Mouse (Mus musculus): ENCODE measurements around the gene Btg4.
"Not testable (repeated sequence)": the region's sequence is repeated elsewhere in the genome, so short reads cannot be mapped to it uniquely, and the experiment has no call there.

Gene Btg4

DNA sequence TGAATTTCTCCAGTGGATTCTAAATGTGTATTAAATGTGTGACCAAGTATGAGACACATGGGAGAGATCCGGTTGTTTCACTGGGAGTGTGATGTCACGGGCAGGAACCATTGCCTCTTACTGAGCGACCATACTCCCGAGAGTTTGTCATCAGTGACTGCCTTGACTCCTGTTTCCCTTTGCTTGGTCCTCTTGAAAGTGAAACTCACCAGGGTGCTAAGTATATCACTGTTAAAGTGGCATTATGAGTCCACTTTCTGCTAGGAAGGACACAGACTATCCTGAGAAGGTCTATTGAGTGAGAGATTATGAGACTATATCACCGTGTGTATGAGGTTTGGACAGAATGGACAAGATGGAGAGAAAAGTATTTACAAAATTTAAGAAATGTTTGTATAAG, 20.9 kb downstream of the Btg4 start:
- in situ Hi-C loops (cut with MboI, MseI) = no loop called here

DNA sequence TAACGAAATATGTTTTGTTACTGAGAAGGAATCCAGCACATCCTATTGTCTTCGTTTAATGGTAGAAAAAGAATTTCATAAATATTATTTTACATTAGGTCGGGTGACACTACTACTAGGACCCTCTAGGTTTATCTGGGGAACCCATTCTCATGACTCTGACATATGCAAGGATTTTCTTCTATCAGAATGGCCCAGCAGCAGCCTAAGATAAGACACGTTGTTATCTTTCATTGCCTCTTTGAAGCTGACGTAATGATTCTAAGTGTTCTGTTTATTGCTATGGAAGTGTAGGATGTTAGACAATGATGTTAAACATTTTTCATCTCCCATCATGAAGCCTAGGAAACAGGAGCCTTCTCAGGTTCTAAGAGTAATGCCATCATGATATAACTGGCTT, 33.0 kb downstream of the Btg4 start:
- in situ Hi-C loops (cut with MboI, MseI) = no loop called here

DNA sequence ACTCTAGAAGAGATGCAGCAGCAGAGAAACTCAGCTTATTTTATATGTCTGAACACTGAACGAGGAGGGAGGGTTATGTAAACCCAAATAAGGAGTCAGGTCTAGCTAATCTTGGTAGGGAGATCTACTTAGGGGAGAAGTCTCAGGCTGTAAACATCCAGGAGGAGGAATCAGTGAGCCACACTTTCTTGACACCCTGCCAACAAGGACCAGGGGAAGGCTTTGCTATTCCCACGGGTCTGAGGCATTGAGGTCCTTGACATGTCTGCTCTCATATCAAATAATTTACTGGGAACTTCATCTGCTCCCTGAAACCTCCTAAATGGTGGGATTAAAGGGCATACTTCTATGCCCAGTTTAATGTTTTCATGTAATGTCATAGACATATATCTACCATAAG, 35.6 kb downstream of the Btg4 start:
- in situ Hi-C loops (cut with MboI, MseI) = no loop called here

DNA sequence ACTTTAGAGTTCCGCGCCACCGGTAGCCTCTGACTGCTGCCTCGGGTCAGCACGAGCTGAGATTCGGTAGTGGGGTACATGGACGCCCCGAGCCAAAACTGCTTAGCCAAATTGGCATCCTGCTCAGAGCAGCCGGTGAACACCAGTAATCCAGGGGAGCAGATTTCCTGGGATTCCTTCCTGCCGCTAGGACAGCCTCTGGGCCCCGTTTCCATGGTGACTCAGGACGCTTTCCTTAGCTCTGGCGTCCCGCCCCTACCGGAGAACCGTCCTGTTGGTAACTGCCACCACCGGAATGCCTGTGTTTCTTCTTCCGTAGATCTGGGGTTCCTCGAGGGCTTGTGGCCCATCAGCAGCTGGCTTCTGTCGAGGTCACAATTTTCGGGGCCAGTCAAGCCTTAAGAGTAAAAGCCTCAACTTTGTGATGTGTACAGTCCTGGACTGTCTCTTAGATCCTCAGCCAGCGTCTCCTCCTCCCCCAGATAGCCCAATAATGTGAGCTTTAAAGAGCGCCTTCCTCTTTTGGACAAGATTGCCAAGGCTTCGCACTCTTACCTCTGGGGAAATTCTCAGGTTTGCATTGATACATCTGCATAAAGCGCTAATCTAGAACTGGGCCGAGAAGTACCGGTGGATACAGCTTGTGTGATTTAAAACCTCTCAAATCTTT, 41.2 kb downstream of the Btg4 start, which contains the start of gene 4833427G06Rik:
TSS of gene 4833427G06Rik (minus strand) at position 323 of the 670 bp plus-strand sequence.
- in situ Hi-C loops (cut with MboI, MseI) = no loop called here

DNA sequence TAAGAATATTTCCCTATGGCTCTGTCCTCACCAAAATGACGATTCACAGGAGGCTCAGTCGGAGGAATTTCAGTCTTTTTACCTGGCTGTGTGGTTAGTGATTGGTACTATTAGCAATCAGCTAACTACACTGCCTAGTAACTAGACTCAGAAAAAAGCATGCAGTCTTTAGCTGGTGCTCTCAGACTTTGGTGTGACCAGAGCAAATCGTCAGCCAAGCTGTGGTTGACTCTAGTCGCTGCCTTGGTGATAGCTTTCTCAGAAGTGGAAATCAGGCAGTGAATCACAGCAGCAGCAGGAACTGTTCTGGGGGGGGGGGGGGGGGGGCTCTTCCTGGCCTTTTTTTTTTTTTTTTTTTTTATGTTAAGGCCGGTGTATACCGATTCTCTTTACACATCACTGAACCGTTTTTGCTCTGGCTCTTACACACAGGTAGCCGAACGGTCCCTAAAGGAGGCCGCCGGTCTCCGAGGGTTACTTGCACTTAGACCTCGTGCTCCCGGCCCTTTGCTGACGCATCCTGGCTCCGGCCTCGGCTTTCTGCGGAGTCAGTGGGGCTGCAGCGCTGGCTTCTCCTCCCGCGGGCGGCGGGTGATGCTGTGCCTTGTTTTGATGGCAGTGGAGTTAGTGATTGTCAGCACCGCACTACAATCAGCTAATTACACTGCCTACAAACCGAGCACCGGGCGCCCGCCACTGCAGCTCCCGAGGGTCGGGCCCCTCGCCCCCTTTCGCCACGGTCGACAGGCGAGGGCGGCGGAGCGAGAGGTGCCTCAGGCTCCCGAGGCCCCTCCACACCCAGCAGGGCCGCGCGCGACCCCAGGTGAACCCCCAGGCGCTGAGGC, 42.5 kb downstream of the Btg4 start:
- in situ Hi-C loops (cut with MboI, MseI) = no loop called here

DNA sequence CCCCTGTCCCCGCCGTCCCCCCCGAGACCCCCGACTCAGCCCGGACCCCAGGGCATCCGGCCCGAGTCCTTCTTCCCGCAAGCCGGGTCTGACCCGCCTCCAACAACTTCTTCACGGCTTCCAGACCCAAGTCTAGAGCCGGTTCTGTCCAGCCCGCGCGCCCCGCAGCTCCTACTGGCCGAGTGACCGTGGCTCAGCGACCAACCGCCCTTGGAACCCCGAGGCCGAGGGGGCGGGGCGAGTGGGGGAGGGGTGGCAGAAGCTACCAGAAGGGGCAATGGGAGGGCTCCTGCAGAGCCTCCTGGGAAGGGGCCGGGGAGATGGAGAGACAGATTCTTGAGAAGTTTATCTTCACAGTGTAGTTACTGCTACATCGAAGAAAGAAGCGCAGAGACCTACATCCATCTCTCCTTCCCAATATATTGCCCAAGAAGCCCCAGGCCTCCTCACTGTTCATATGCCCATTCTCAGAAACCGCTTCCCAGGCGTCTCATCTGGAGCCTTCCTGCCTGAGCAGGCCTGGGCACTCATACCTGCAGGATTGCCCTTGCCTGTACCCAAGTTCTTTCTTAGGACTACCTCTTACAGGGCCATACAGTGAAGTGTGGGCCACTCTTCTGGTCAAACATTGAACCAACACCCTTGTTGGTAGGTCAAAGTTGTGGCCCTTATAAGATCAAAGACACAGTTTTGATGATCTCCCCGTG, 43.3 kb downstream of the Btg4 start:
- in situ Hi-C loops (cut with MboI, MseI) = no loop called here

DNA sequence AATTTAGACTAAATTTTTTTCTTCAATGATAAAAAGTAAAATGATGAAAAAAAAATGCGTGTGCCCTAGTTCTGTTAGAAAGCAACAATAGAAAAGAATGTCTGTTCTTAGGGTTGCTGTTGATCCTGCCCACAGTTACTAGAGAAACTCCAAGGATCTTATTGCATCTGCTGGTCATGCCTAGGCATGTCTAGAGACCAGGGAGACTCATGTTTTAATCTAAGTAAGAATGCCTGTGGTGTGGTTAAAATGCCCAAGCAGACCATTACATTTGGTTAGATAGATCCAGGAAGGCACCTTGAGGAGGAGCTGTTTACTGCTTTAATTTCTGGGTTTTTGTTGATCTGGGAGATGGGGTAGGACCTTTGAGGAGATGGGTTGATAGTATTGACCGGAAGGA, 45.0 kb downstream of the Btg4 start:
- in situ Hi-C loops (cut with MboI, MseI) = no loop called here

DNA sequence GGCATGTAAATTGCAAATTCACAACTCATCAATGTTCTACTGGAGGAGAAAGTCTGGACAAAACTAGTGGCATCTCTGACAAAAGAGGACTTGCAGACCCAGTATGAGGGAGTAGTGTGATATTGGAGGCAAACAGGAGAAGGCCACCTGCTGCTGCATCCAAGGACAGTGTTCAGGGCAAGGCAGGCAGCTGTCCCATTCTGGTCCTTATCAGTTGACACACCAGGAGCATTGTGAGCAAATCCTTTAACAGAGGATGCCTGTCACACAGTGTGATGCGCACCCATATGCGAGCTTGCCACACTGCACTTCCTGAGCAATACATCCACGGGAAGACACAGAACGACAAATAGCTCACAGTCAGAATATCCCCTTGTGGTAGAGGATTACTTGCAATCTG, 54.1 kb downstream of the Btg4 start:
- in situ Hi-C loops (cut with MboI, MseI) = no loop called here

DNA sequence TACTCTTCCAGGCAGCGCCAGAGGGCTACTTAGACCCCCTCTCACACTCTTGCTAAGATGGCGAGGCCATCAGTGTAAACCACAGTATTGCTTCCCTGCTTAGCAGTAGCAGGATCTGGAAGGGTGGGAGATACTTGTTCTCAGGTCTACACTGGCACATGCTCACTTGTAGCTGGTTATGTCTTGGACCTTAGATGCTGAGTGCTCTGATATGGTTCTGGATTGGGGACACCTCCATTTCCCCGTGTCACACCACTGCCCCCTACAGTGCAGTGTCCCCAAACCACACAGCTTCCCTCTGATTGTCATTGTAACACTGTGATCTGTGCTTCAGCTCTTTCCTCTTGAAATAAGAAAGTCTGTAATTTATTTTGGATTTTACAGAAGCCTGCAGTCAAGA, 76.3 kb downstream of the Btg4 start:
- in situ Hi-C loops (cut with MboI, MseI) = no loop called here

DNA sequence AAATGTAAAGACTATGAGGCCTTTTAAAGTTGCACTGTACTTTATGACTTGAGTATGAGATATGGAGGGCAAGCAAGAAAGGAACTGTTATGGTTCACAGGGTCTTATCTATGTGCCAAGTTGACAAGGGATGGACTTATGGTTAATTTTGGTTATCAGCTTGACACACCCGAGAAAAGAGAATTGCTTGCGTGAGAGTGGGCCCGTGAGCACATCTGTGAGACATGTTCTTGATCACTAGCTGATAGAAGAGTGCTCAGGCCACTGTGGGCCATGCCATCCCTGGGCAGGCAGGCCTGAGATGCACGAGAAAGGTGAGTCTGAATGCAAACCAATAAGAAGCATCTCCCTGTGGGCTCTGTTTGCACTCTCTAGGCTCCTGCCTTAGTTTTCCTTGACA, 76.7 kb downstream of the Btg4 start:
- in situ Hi-C loops (cut with MboI, MseI) = no loop called here

DNA sequence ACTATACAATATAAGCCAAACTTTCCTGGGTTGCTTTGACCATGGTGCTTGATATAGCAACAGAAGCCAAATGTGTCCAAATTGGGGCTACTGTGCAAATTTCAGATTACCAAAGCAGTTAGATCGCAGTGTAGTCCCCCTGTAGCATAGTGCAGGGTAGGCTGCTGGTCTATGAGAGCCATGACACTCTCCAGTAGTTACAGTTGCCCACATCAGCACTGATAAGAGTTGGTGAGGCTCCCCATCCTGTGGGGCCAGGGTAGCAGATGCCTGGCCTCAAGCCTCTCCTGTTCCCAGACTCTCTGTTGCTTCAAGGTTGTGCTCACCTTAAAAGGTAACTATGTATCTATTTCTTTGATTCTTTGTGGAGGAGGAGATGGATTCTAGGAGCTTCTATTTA, 77.1 kb downstream of the Btg4 start:
- in situ Hi-C loops (cut with MboI, MseI) = no loop called here

DNA sequence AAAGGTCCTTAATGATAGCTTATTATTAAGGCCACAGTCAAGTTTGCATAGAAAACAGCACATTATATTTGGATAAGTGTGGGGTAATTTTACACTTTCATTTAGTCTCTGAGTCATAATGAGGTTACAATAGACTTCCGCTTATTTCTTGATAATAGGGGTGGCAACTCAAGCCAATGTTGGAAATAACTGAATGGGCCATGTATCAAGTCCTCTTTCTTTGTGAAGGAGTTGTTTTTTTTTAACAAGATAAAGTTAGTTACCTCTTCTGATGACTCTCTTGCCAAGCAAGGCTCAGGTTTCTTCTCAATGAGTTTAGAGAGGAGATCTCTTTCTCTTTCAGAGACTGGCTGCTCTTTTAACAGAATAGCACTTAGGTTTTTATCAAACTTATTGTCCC, 77.6 kb downstream of the Btg4 start:
- in situ Hi-C loops (cut with MboI, MseI) = no loop called here

DNA sequence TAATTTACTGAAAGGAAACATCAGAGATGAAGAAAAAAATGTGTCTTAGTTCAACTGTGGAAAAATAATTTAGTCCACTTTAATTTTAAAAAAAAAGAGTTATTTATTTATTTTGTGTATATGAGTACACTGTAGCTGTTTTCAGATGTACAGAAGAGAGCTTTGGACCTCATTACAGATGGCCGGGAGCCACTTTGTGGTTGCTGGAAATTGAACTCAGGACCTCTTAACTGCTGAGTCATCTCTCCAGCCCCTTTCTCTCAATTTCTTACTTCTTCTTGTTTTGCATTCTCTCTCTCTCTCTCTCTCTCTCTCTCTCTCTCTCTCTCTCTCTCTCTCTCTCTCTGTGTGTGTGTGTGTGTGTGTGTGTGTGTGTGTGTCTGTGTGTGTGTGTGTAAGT, 78.7 kb downstream of the Btg4 start:
- in situ Hi-C loops (cut with MboI, MseI) = not testable (repeated sequence)

DNA sequence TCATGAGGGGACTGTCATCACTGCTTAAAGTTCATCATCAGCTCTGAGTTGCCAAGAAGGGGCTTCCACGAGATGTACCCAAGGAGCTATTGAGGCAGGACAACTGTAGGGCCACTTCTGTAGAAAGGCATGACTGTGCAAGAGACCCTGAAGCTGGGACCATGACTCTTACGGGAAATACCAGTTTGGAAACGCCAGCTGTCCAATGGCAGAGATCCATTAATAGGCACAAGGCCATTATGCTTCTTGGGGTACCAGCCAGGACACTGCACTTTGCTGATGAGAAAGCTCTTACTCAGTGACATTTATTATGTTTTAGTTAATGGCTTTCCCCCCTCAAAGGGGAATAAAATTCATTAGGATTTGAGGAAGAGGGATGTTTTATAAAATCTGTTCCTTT, 80.0 kb downstream of the Btg4 start:
- in situ Hi-C loops (cut with MboI, MseI) = loop anchor here (5.0 to 10.0 kb wide), 2 partner anchors 353 to 734 kb away; no protein-coding TSS in a partner anchor

DNA sequence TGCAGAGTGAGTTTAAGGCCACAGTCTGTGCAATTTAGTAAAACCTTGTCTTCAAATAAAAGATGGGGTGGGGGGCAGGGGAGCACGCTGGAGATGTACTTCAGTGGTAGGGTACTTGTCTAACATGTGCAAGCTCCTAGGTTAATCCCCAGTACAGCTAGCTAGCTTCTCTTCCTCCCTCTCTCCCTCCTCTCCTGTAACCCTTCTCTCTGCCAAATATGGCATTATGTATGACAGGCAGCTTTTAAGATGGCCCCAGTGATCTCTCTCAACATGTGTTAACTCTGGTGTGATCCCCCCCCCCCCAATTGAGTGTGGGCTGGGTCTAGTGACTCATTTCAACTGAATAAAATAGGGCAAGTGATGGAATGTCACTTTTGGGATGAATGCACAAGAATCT, 82.7 kb downstream of the Btg4 start:
- in situ Hi-C loops (cut with MboI, MseI) = loop anchor here (5.0 to 10.0 kb wide), 2 partner anchors 356 to 731 kb away; no protein-coding TSS in a partner anchor

DNA sequence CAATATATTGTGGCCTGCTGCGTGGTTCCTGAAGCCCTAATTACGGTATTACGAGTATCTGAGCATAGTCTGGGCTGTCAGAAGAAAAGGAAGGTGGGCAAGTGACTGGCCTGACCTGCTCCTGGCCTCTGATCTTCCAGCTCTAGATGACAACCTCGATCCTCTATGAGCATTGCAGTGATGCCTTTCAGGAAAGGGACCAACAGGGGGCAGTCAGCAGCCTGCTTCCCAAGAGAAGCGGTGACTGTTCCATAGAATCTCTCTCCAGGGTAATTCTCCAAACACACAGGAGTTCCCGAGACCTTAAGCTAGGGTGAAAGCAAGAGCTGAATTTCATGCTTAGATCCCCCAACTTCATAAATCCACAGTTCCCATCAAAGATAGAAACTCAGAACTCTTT, 83.5 kb downstream of the Btg4 start:
- in situ Hi-C loops (cut with MboI, MseI) = loop anchor here (5.0 to 10.0 kb wide), 2 partner anchors 357 to 731 kb away; no protein-coding TSS in a partner anchor

DNA sequence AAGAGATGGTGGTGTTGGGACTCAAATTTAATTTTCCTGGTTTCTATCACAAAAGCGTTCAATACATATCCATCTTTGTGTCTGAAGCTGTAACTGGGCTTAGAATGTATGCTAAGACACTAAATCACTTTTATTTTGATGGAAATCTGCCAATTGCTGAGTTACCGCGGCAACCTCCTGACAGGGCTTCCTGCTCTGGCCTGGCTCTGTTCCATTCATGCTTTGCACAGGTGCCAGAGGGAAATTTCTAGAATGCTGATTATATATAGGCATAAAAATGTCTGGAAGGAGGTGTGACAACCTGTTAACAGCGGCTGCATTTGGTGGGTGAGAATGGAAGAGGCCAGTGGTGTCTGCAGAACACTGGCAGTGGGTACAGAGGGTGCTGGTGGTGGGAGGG, 85.8 kb downstream of the Btg4 start:
- in situ Hi-C loops (cut with MboI, MseI) = loop anchor here (10.0 kb wide), 1 partner anchor 728 kb away; no protein-coding TSS in a partner anchor

DNA sequence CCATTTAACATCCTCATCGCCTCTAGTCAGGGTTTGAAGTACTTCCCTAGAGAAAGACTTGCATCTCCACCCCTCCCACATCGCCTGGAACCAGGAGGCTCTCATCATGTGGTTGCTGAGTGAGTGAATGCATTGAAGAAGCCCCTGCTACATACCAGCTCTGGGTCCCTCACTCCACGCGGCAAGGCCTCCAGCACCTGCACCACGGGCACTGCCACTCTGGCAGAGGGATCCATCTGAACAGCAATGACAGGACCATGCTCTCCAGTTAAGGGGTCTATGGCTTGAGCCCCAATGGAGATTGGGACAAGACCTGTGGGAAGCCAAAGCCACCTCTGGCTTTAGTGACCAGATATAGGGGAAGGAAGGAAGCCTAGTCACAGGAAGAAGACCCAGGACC, 86.6 kb downstream of the Btg4 start:
- in situ Hi-C loops (cut with MboI, MseI) = loop anchor here (10.0 kb wide), 1 partner anchor 728 kb away; no protein-coding TSS in a partner anchor

DNA sequence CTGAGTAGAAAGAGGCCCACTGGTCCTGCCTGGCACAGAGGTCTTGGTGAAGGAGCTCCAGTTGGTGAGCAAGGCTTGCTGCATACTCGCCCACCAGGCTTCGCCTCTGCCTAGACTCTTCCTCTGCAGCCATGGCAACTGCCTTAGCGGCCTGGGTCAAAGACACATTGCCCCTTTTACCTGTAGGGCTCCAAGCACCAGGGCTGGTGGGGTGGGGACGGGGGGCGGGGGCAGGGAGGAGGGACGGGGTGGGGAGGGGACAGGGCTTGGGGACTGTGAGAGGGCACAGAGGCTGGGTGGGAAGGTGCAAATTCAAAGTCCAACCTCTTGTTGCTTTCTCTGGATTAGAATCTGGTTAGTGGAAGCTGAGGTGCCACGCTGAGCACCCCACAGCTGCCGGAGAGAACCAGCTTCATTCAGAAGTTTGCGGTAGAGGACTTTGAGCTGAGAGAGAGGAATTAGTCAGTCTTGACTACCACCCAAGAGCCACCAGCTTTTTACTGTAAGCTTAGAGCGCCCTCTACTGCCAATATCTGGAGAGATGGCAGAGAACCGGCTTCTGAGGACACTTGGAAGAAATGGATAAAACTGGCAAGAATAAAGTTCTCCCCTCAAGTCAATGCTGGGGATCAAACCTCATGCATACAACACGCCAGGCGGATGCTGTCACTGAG, 91.5 kb downstream of the Btg4 start:
- in situ Hi-C loops (cut with MboI, MseI) = no loop called here

DNA sequence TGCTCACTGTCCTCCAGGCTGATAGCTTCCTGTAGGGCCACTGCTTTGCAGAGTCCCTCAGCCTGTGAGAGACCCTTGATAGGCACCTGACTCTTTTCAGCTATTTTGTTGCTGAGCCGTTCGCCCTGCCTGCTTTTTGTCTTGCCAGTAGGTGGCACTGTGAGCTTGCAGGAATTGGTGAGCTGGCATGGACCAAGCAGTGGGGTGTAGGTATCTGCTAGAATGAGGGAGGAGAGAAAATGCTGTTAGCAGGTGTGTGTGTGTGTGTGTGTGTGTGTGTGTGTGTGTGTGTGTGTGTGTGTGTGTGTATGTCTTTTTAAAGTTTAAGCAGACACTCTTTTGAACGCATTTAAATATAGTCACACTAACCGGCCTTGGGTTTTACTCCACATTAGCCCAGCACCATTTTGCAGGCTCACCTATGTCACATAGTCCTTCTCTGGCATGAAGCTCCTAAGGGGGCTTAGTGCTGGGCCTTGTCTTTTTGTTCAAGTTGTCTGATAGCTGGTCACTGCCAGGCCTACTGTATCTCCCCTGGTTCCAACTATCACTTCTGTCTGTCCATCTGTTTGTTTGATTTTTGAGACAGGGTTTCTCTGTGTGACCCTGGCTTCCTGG, 101.2 kb downstream of the Btg4 start:
- in situ Hi-C loops (cut with MboI, MseI) = no loop called here

DNA sequence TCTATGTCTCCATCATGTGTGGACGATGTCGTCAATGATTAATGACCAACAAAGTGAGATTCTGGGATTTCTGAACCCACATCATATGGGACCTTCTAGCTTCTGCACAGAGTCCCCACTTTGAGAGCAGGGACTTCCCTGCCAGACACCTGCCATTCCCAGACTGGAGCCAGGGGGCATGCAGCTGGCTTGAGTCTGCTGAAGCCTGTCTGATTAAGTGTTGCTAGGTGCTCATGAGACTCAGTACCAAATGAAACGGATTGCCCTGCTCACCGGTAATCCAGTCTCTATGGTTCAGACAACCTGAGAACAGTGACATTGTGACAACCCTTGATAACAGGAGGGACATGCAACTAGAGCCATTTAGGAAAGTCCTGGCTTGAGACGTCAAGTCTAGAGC, 103.3 kb downstream of the Btg4 start:
- in situ Hi-C loops (cut with MboI, MseI) = no loop called here
